Mouse (Mus musculus): ENCODE data around the gene Btbd35f29.
"Not testable (repeated sequence)": the region's sequence is repeated elsewhere in the genome, so short reads cannot be mapped to it uniquely, and the experiment has no call there.

GRCm38 (mm10) chrX:31165193-31165592, 47.7 kb downstream of the Btbd35f29 start:
- TF ChIP-seq POLR2A (IDR thresholded peaks at IDR 0.05; ENCODE audit: borderline replicate concordance, control insufficient read depth, low read depth, low read length); CTCF (IDR thresholded peaks at IDR 0.05; ENCODE audit: control insufficient read depth, insufficient read depth, low read length): not testable (repeated sequence)
